Mouse (Mus musculus) erythroblast, adult 5-6 weeks (primary cell): ENCODE results near the gene Gabarapl1. TPM values are rescaled to one million over a fixed set of nuclear protein-coding genes. Genes with fewer than 3 reads are reported as not detected.

Source experiments
- ATAC-seq: replicated peaks from 2 replicates; pipeline ENCODE4 v1.8.0; 2016; ENCODE audit warnings: moderate number of reproducible peaks, mild to moderate bottlenecking, moderate TSS enrichment, inconsistent platforms; ENCODE audit not compliant: poor library complexity, low FRiP score, severe bottlenecking
- total RNA-seq, 2 experiments: library from RNA; stranded (forward) in 1 of 2; stranded (reverse) in 1 of 2; fragments of 150-400 nt in 1 of 2; fragments of 200-764, 138-1000 nt in 1 of 2; gene quantifications; 2 replicates each; pipeline versions ENCODE4 v1.2.3 to v1.2.4; 2015 to 2017; ENCODE audit warnings: low replicate concordance in 2 of 2

Gabarapl1 gene
- total RNA-seq, 2 experiments from 2014 or later: 14.0 to 31.4 TPM

GRCm38 (mm10) chr6:129534057-129534456 is 1.1 kb downstream of the Gabarapl1 start:
- ATAC-seq: no peak

- ATAC-seq: no peak
Measured at GRCm38 (mm10) chr6:129534627-129535190, 1.7 kb downstream of the Gabarapl1 start.

GRCm38 (mm10) chr6:129535723-129536122 is 2.8 kb downstream of the Gabarapl1 start:
- no peak for ATAC-seq

GRCm38 (mm10) chr6:129538555-129538954 is 5.6 kb downstream of the Gabarapl1 start:
- ATAC-seq: no peak

- ATAC-seq: no peak
Measured at GRCm38 (mm10) chr6:129541931-129542330, 9.0 kb downstream of the Gabarapl1 start.

GRCm38 (mm10) chr6:129542540-129542939 is 9.6 kb downstream of the Gabarapl1 start:
- ATAC-seq: no peak

- peak; percentile 87 for ATAC-seq
Measured at GRCm38 (mm10) chr6:129543709-129544606, 11.0 kb downstream of the Gabarapl1 start.

GRCm38 (mm10) chr6:129547277-129547676 is 14.3 kb downstream of the Gabarapl1 start:
- no peak for ATAC-seq

- ATAC-seq: no peak
Measured at GRCm38 (mm10) chr6:129548009-129548408, 15.0 kb downstream of the Gabarapl1 start.

GRCm38 (mm10) chr6:129557298-129558023 is 24.5 kb downstream of the Gabarapl1 start:
- peak; percentile 51 for ATAC-seq

GRCm38 (mm10) chr6:129558946-129559640 is 26.1 kb downstream of the Gabarapl1 start:
- ATAC-seq: peak; percentile 95

- 0 out of 2 replicates have a peak, but pooled peaks have one; percentile 29 for ATAC-seq
Measured at GRCm38 (mm10) chr6:129559641-129560027, 26.7 kb downstream of the Gabarapl1 start.

- no peak; the same call in 1 of the 2 replicates for ATAC-seq
Measured at GRCm38 (mm10) chr6:129565257-129565656, 32.3 kb downstream of the Gabarapl1 start.

GRCm38 (mm10) chr6:129575315-129575714 is 42.4 kb downstream of the Gabarapl1 start:
- ATAC-seq: no peak

GRCm38 (mm10) chr6:129577605-129578004 is 44.6 kb downstream of the Gabarapl1 start, which contains the start of gene Klre1:
TSS of gene Klre1 (plus strand) at chr6:129577905.
- no peak for ATAC-seq

GRCm38 (mm10) chr6:129581274-129581673 is 48.3 kb downstream of the Gabarapl1 start:
- no peak for ATAC-seq

GRCm38 (mm10) chr6:129581896-129582295 is 48.9 kb downstream of the Gabarapl1 start:
- ATAC-seq: no peak

- ATAC-seq: no peak
Measured at GRCm38 (mm10) chr6:129583014-129583413, 50.1 kb downstream of the Gabarapl1 start.

- ATAC-seq: no peak
Measured at GRCm38 (mm10) chr6:129591508-129591907, 58.5 kb downstream of the Gabarapl1 start, which contains the start of gene Klrd1. TSS of gene Klrd1 (plus strand) at chr6:129591782.
